Mouse (Mus musculus) small intestine, adult 2 months (tissue): ENCODE data around the gene Rara.

ENCODE experiments used
- CTCF ChIP-seq: fragments of 200-500 bp; IDR thresholded peaks from 2 replicates; pipeline ENCODE4 v1.5.1; 2012; ENCODE audit warnings: low read depth, mild to moderate bottlenecking, control low read depth, inconsistent platforms, low read length, moderate library complexity, mixed read lengths; ENCODE audit not compliant: insufficient replicate concordance, insufficient read length; ENCODE audit errors: extremely low read depth
- POLR2A ChIP-seq: fragments of 200-500 bp; IDR thresholded peaks from 2 replicates; pipeline ENCODE4 v1.6.1; 2012; ENCODE audit warnings: low read depth, mild to moderate bottlenecking, control low read depth, inconsistent platforms, low read length, moderate library complexity

- TF ChIP-seq POLR2A (no peak), CTCF (no peak)
These were observed 86.2 kb downstream of the Rara start for GRCm38 (mm10) chr11:99013856-99014255.
